Mouse (Mus musculus) E14TG2a.4 (cell line): ENCODE measurements around the gene Sub1.

Experiments used
- CTCF ChIP-seq: conservative IDR thresholded peaks from 2 replicates; pipeline ENCODE4 v1.5.1; 2014; ENCODE audit warnings: low read length
- NANOG ChIP-seq: IDR thresholded peaks from 2 replicates; pipeline ENCODE4 v1.6.1; 2014; ENCODE audit warnings: borderline replicate concordance, low read length, mixed read lengths
- POU5F1 ChIP-seq: IDR thresholded peaks from 2 replicates; pipeline ENCODE4 v1.6.1; 2014; ENCODE audit warnings: low read length, borderline replicate concordance

DNA sequence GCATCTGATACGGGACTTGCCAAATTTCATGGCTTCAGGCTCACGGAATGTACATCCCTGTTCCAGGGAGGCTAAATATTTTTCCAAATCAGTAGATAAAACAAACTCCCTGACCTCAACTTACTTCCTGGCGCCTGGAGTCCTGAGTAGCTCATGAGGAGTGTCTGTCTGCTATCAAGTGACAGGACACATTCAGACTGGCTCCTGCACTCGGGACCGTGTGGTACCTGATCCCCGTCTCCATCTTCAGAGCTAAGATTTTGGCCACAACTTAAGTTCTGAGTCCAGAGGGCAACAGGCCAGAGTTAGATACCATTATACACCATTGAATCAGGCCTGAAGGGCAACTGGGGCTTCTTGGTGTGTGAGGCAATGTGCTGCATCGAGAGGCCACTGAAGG is 40.7 kb downstream of the Sub1 start:
- TF ChIP-seq CTCF: no peak
- no peak for TF ChIP-seq POU5F1
- TF ChIP-seq NANOG: no peak
